Mouse (Mus musculus) erythroblast, embryonic 14.5 days (primary cell): ENCODE measurements around the gene Gm47289. TPM values are rescaled to one million over a fixed set of nuclear protein-coding genes. Genes with fewer than 3 reads are reported as not detected.

ENCODE experiments used
- H3K27me3 ChIP-seq: 2 replicates; pipeline ENCODE4 v1.6.1; 2012; ENCODE audit warnings: inconsistent platforms; ENCODE audit not compliant: control insufficient read depth
- H3K36me3 ChIP-seq: 2 replicates; pipeline ENCODE4 v1.6.1; 2012; ENCODE audit warnings: mild to moderate bottlenecking, inconsistent platforms; ENCODE audit not compliant: control insufficient read depth
- H3K4me1 ChIP-seq: 2 replicates; pipeline ENCODE4 v1.6.1; 2012; ENCODE audit warnings: inconsistent platforms; ENCODE audit not compliant: control insufficient read depth
- H3K4me3 ChIP-seq: replicated peaks from 2 replicates; pipeline ENCODE3; 2012; ENCODE audit warnings: moderate library complexity, mild to moderate bottlenecking, inconsistent platforms
- H3K9me3 ChIP-seq: 2 replicates; pipeline ENCODE4 v1.6.1; 2012; ENCODE audit warnings: low read length, inconsistent platforms, mixed read lengths; ENCODE audit not compliant: control insufficient read depth
- GATA1 ChIP-seq: IDR thresholded peaks from 2 replicates; pipeline ENCODE4 v1.6.1; 2012; ENCODE audit warnings: low read length, inconsistent platforms, mixed read lengths
- TAL1 ChIP-seq: IDR thresholded peaks from 3 replicates; pipeline ENCODE4 v1.6.1; 2012; ENCODE audit warnings: low read length, inconsistent platforms, mixed read lengths
- polyA plus RNA-seq: library from polyadenylated mRNA; stranded (reverse); fragments of >175 nt; gene quantifications from 2 replicates; pipeline ENCODE4 v1.2.3, GENCODE M21; 2012

Gm47289 gene
- not detected in 2 replicates for polyA plus RNA-seq

- H3K9me3 ChIP-seq: no peaks in the 10 kb centered on the region
- TF ChIP-seq TAL1 (no peak), GATA1 (no peak)
- no peaks in the 10 kb centered on the region for H3K4me1 ChIP-seq
- no peaks in the 10 kb centered on the region for H3K36me3 ChIP-seq
- H3K27me3 ChIP-seq: peaks cover 28% of the 10 kb centered on the region
- no peak within 1 kb of the TSS for H3K4me3 ChIP-seq
These were observed at the start of gene Gm47289 for GRCm38 (mm10) chr9:119158861-119159260. Gm47289 (plus strand) TSS chr9:119159161.

DNA sequence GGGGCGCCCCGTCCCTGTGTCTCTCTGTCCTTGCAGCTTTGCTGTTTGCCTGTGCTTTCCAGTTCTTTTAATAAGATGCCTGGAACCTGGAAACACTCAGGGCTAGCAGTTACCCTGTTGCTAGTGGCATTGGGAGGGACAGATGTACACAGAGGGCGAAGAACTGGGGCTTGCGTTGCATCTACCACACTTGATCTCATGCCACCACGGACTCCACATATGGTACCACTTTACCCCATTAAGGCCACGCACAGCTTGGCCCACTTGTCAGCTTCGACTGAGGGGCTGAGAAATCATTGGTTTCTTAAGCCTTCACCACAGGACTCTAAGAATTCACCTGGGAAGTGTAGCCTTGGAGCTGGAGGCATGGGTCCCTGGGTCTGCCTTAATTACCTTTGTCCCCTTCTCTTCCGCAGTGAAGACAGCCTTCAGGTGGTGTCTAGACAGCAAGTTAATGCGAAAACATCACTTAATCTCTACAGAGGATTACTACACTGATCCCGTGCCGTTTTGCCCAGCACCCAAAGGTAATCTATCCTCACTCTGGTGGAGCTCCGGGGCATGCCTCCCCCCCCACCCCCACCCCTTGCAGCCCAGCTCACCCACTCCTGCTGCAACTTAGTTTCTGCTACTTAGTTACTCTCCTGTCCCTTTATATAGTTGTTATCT is 49.1 kb upstream of the Gm47289 start:
- H3K36me3 ChIP-seq: no peaks in the 10 kb centered on the region
- no peaks in the 10 kb centered on the region for H3K9me3 ChIP-seq
- no peak overlapping the region for H3K4me3 ChIP-seq
- H3K4me1 ChIP-seq: no peaks in the 10 kb centered on the region
- H3K27me3 ChIP-seq: no peaks in the 10 kb centered on the region
- TF ChIP-seq GATA1 (no peak), TAL1 (no peak)

GRCm38 (mm10) chr9:119110640-119111039 is 48.3 kb upstream of the Gm47289 start:
- TF ChIP-seq TAL1 (no peak), GATA1 (no peak)
- no peaks in the 10 kb centered on the region for H3K4me1 ChIP-seq

GRCm38 (mm10) chr9:119114911-119115310 is 44.0 kb upstream of the Gm47289 start:
- no peak overlapping the region for H3K4me3 ChIP-seq
- H3K36me3 ChIP-seq: no peaks in the 10 kb centered on the region
- H3K27me3 ChIP-seq: no peaks in the 10 kb centered on the region
- H3K9me3 ChIP-seq: no peaks in the 10 kb centered on the region
- TF ChIP-seq TAL1 (no peak), GATA1 (no peak)
- no peaks in the 10 kb centered on the region for H3K4me1 ChIP-seq

More at GRCm38 (mm10) chr9:119110640-119111039, 48.3 kb upstream of the Gm47289 start:
- H3K27me3 ChIP-seq: no peaks in the 10 kb centered on the region
- no peak overlapping the region for H3K4me3 ChIP-seq
- H3K36me3 ChIP-seq: no peaks in the 10 kb centered on the region
- no peaks in the 10 kb centered on the region for H3K9me3 ChIP-seq

DNA sequence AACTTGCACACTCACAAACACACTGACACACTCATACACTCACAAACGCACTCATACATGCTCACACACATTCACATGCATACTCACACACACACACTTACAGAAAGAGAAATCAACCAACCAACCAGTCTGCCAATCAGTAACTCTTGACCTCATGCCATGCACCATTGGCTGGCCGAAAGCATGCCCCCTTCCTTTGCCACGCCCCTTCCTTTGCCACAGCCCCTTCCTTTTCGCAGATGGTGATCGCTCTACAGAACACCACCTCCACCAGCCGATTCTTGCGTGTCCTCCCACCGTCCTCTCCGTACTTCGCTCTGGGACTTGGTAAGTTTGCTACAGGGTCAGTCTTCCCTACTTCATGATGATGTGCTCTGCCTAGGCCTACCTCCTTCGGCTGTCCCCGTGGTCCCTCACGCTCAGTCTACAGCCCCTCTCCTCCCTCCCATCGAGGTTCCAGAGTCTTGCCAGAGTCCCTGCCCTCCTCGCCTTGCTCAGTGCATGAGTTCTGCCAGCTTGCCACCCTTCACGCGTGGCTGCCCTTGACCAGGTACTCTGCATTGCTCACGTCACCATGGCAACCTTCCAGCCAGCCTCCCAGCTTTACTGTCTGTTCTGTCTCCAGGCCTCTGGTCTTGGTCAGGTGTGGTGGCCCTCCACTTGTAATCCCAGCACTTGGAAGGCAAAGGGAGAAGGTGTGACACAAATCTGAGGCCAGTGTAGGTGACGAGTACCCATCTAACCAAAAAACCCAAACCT is 39.4 kb upstream of the Gm47289 start:
- Histone ChIP-seq H3K27me3 (no peaks in the 10 kb centered on the region), H3K4me1 (no peaks in the 10 kb centered on the region), H3K36me3 (no peaks in the 10 kb centered on the region), H3K9me3 (no peaks in the 10 kb centered on the region), H3K4me3 (no peak overlapping the region)
- TF ChIP-seq GATA1 (no peak), TAL1 (no peak)

- H3K36me3 ChIP-seq: no peaks in the 10 kb centered on the region
- H3K27me3 ChIP-seq: no peaks in the 10 kb centered on the region
- H3K4me3 ChIP-seq: no peak overlapping the region
- no peaks in the 10 kb centered on the region for H3K9me3 ChIP-seq
- no peaks in the 10 kb centered on the region for H3K4me1 ChIP-seq
- TF ChIP-seq TAL1 (no peak), GATA1 (no peak)
These were observed 38.8 kb upstream of the Gm47289 start for GRCm38 (mm10) chr9:119120168-119120560.

DNA sequence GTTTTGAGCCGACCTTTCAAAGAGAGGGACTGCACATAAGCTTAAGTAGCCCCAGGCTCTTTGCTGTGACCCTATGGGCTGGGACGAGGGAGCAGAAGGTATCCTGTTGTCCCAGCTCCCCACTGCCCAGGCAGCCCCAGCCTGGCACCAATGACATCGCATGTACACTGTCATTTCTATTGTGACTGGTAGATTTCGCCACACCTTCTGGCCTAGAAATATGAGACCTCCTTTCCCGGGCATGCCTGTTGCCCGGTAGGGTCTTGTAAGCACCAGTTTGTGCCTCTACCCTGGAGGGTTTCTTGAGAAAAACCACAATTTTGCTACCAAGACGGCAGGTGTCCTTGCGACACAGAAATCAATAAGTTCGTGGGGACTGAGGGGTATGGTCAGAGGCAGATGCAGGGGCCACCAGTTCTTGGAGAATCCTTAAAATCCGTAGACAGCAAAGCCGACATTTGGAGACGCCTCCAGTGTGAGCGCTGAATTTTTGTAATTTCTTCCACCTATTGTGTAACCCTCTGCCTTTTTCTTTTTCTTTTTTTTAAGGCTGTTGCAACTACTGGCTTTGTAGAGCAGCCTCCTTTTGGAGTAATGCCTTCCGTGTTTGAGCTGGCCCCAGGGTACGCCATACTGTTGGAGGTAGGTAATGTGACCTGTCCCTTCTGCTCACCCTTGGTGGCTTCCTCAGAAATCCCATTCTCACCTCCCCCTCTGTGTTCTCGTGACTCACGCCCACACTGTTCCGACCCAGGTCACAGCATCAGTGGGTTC is 36.2 kb upstream of the Gm47289 start:
- no peaks in the 10 kb centered on the region for H3K27me3 ChIP-seq
- no peak for TF ChIP-seq TAL1
- TF ChIP-seq GATA1: no peak
- no peak overlapping the region for H3K4me3 ChIP-seq
- H3K36me3 ChIP-seq: no peaks in the 10 kb centered on the region
- H3K4me1 ChIP-seq: no peaks in the 10 kb centered on the region
- H3K9me3 ChIP-seq: no peaks in the 10 kb centered on the region

GRCm38 (mm10) chr9:119128436-119129181 is 30.4 kb upstream of the Gm47289 start:
- no peaks in the 10 kb centered on the region; the same call in 1 of the 2 replicates for H3K4me1 ChIP-seq
- H3K27me3 ChIP-seq: no peaks in the 10 kb centered on the region
- no peaks in the 10 kb centered on the region for H3K9me3 ChIP-seq
- TF ChIP-seq TAL1 (no peak), GATA1 (no peak)
- H3K36me3 ChIP-seq: no peaks in the 10 kb centered on the region
- H3K4me3 ChIP-seq: no peak overlapping the region

DNA sequence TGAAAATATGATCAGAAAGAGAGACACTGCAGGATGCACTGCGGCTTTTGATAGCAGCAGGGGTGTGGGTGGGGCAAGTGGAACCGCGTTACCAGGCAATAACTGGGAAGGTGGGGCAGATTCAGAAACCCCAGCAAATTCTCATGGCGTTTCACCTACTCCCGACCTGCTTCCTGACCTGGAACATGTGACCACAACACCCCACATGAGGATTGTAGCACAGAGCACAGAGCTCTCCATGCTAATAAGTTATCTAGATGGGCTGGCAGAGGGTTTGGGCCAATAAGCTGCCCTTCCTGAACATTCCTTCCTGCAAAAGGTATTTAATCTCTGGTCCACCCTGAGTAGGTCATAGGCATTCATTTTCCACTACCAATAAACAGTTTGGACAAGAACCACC is 28.3 kb upstream of the Gm47289 start:
- H3K27me3 ChIP-seq: no peaks in the 10 kb centered on the region
- no peaks in the 10 kb centered on the region for H3K9me3 ChIP-seq
- H3K4me1 ChIP-seq: no peaks in the 10 kb centered on the region; the same call in 1 of the 2 replicates
- H3K36me3 ChIP-seq: no peaks in the 10 kb centered on the region
- TF ChIP-seq TAL1 (no peak), GATA1 (no peak)
- no peak overlapping the region for H3K4me3 ChIP-seq
